In genomic region chr10:108979660-108980059, GRCm38 (mm10) we compare ENCODE assay signal across 9 mouse cellular contexts. TPM values are rescaled to one million over a fixed set of nuclear protein-coding genes. Genes with fewer than 3 reads are reported as not detected.
A peak's percentile ranks its signal among the peaks of the same experiment; 100 is the strongest.
DNase-seq lines count a peak whose midpoint lies in the region; ATAC-seq lines count a peak whose summit lies in the region.
"Had no signal": no experiment of that assay in that cellular context is flagged by ENCODE, and none has a peak within 500 bp of the region (broad histone marks: within the 10 kb centered on the region; RNA-seq: fewer than 3 reads in every experiment).

No protein-coding gene starts in this region.

- H3K4me1 ChIP-seq in embryonic facial prominence, embryonic 15.5 days, result peaks cover 5% of the 10 kb centered on the region; the same call in 1 of the 2 replicates
- H3K4me1 ChIP-seq: heart, embryonic 13.5 days had no signal

- no peak overlapping the region for H3K4me3 ChIP-seq in embryonic facial prominence, embryonic 15.5 days (replicated peaks)
- H3K4me3 ChIP-seq: heart, embryonic 13.5 days had no signal

- H3K9me3 ChIP-seq in embryonic facial prominence, embryonic 15.5 days (replicated peaks), result no peaks in the 10 kb centered on the region
- H3K9me3 ChIP-seq: heart, embryonic 13.5 days had no signal

- no peaks in the 10 kb centered on the region for H3K27me3 ChIP-seq in embryonic facial prominence, embryonic 15.5 days
- H3K27me3 ChIP-seq: heart, embryonic 13.5 days had no signal

- DNase-seq in urinary bladder, postnatal 25 days (ENCODE audit: low spot score), result peak; percentile 3
- DNase-seq in urinary bladder, adult 2 months (ENCODE audit: low spot score), result no peak
- peak; percentile 37 to 47 for DNase-seq in heart, postnatal 36 days
- DNase-seq in left cerebral cortex, adult 18-20 months (ENCODE audit: low spot score in 2 of 2), result peak; percentile 59 to 79
- peak; percentile 6 for DNase-seq in ovary, postnatal 10 days (ENCODE audit: low spot score)
- no peak for DNase-seq in spleen, postnatal 10 days (ENCODE audit: low spot score in 2 of 2)
- DNase-seq in embryo, embryonic 10.5 days (ENCODE audit: low spot score), result no peak

- intact Hi-C loops in heart, postnatal 36 days (cut with DNase I), result no loop called here

- no peak overlapping the region for H3K4me2 ChIP-seq in embryonic facial prominence, embryonic 15.5 days (replicated peaks)
- H3K4me2 ChIP-seq: heart, embryonic 13.5 days had no signal

- WGBS in embryonic facial prominence, embryonic 15.5 days, result 38% methylated on average over 6 of the region's 6 CpGs

- H3K36me3 ChIP-seq in embryonic facial prominence, embryonic 15.5 days, result no peaks in the 10 kb centered on the region
- H3K36me3 ChIP-seq: heart, embryonic 13.5 days had no signal

- H3K9ac ChIP-seq in embryonic facial prominence, embryonic 15.5 days, result no peak overlapping the region
- H3K9ac ChIP-seq: heart, embryonic 13.5 days had no signal

- 0 out of 2 replicates have a peak, but pooled peaks have one; percentile 24 for ATAC-seq in embryonic facial prominence, embryonic 15.5 days (ENCODE audit: insufficient number of reproducible peaks, low FRiP score, low TSS enrichment, low read depth)

- no peak overlapping the region for H3K27ac ChIP-seq in embryonic facial prominence, embryonic 15.5 days (replicated peaks)
- H3K27ac ChIP-seq: heart, embryonic 13.5 days had no signal

RNA-seq across cellular contexts. Expression of gene Syt1, which starts 31.1 kb away (rescaled TPM):
- polyA plus RNA-seq in urinary bladder, adult 2 months (2012; rRNA removed), result 0.58 and 0.88 TPM in 2 replicates
- polyA plus RNA-seq in embryonic facial prominence, embryonic 15.5 days (2015; fragmentation: Nextera tagmentation; extraction: Ambion mirVana), result 4.2 and 4.3 TPM in 2 replicates
- under 1 TPM in 1 of 2 experiments, not detected in 1; 0.11 TPM for total RNA-seq in heart, postnatal 36 days (2021)
- total RNA-seq in left cerebral cortex, adult 18-20 months (2021), result 1,000 to 10,000 TPM; 1,148 to 1,163 TPM

Comparison
In these comparisons a context has a peak if more than half of its experiments do, and no peak if none do; other contexts are left out.
1. DNase-seq: peak in urinary bladder, postnatal 25 days (single experiment), heart, postnatal 36 days (2 of 2), left cerebral cortex, adult 18-20 months (2 of 2) and ovary, postnatal 10 days (single experiment); none in urinary bladder, adult 2 months (single experiment), spleen, postnatal 10 days (0 of 2) and embryo, embryonic 10.5 days (single experiment).
2. RNA of gene Syt1, which starts 31.1 kb away (total RNA-seq): 1,148 to 1,163 TPM in left cerebral cortex, adult 18-20 months; 0.11 TPM in heart, postnatal 36 days; every median in the first group is over 1,000 times any median in the second.